Mouse (Mus musculus): ENCODE measurements around the gene Pbrm1. TPM values are rescaled to one million over a fixed set of nuclear protein-coding genes. Genes with fewer than 3 reads are reported as not detected.
A peak's percentile ranks its signal among the peaks of the same experiment; 100 is the strongest.

Gene Pbrm1
- polyA plus RNA-seq, 1 experiment from 2014 or later: 33.1 TPM

DNA sequence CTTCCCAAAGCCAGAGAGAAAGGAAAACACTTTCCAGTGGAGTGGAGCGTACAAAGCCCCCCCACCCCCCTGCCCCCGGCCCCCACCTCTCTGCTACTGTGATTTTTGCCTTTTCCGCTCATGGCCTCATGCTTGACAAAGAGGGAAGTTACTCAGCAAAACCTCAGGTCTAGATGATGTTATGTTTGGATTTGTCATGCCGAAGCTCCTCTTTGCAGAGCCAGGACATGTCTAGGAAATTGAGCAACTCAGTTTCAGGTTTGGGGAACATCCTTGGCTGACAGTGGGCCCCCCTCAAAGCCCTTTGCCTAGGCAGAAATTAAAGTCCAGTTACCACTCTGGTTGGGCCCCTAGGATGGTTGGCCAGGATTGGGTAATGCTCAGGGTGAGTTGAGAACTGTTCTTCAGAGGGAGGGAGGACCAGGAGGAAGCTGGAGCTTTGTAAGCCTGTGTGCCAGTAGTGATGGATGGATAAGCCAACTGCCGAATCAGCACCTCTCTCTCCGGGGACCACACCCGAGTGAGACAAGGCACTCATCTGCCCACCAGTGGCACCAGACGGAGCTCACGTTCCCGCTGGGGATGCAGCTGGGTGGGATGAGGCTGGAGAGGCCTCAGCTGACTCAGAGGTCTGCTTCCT is 147.2 kb downstream of the Pbrm1 start:
- Histone ChIP-seq H3K4me1 (replicated peaks; ENCODE audit: control insufficient read depth, insufficient read depth, low read length) (no peaks in the 10 kb centered on the region), H3K4me2 (replicated peaks; ENCODE audit: low read depth) (0 out of 2 replicates have a peak overlapping the region, but pooled peaks have one; percentile 35), H3K36me3 (ENCODE audit: control insufficient read depth, insufficient read depth) (peaks cover 3% of the 10 kb centered on the region), H3K4me3 (ENCODE audit: low read depth, low read length) (no peak overlapping the region), H3K27ac (ENCODE audit: low read depth, low read length) (no peak overlapping the region), H3K27me3 (replicated peaks; ENCODE audit: control insufficient read depth, insufficient read depth, low read length) (no peaks in the 10 kb centered on the region), H3K9me3 (ENCODE audit: control insufficient read depth) (no peaks in the 10 kb centered on the region), H3K9ac (ENCODE audit: low read depth, low read length) (no peak overlapping the region)
- ATAC-seq: no peak; the same call in 1 of the 2 replicates
- WGBS: 46% methylated on average over 10 of the region's 10 CpGs
- no peak for TF ChIP-seq CTCF (IDR thresholded peaks at IDR 0.05; ENCODE audit: low read depth)

DNA sequence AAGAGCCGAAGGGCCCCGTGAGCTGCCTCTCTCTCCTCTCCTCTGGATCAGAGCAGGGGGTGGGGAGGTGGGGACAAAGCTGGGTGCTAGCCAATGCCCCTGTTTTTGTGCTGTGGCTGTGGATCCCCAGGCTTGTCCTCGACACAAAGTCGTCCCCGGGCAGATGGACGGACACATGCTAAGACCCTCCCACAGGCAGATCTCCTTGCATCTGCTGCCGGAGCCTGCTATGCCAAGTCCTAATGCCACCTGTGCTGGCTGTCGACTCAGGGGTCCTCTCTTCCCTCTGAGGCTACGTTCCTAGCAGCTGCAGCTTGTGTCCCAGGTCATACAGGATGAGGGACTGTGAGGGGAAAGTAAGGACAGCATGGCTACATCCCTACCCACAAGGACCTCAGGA is 147.9 kb downstream of the Pbrm1 start:
- Histone ChIP-seq H3K4me2 (replicated peaks; ENCODE audit: low read depth) (peak overlapping the region; percentile 35; the same call in 1 of the 2 replicates), H3K4me3 (ENCODE audit: low read depth, low read length) (0 out of 2 replicates have a peak overlapping the region, but pooled peaks have one; percentile 1), H3K9ac (ENCODE audit: low read depth, low read length) (0 out of 2 replicates have a peak overlapping the region, but pooled peaks have one; percentile 7), H3K4me1 (replicated peaks; ENCODE audit: control insufficient read depth, insufficient read depth, low read length) (no peaks in the 10 kb centered on the region), H3K9me3 (ENCODE audit: control insufficient read depth) (no peaks in the 10 kb centered on the region), H3K36me3 (ENCODE audit: control insufficient read depth, insufficient read depth) (peaks cover 10% of the 10 kb centered on the region), H3K27me3 (replicated peaks; ENCODE audit: control insufficient read depth, insufficient read depth, low read length) (no peaks in the 10 kb centered on the region), H3K27ac (ENCODE audit: low read depth, low read length) (no peak overlapping the region)
- ATAC-seq: no peak
- TF ChIP-seq CTCF (IDR thresholded peaks at IDR 0.05; ENCODE audit: low read depth): no peak
- WGBS: 59% methylated on average over 9 of the region's 9 CpGs

DNA sequence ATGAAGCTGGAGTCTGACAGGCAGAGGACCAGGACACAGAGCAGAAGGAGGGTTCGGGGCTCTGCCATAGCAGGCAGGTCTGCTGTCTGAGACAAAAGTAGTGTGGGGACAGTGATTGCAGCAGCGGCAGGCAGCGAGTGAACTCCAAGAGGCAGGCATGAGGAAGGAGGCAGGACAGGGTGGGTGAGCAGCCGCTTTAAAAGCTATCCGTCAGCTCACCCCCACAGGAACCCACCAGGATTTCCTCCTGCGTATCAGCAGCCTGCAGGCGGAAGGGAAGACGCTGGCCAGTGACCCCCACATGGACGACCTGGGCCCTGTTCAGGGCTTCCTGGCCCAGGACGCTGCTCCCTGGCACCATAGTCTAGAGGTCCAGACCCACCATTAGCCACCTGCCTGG is 149.5 kb downstream of the Pbrm1 start, which contains the start of gene Stab1:
Gene Stab1 (minus strand): TSS at position 217 of the 400 bp plus-strand sequence.
- H3K27me3 ChIP-seq (replicated peaks; ENCODE audit: control insufficient read depth, insufficient read depth, low read length): no peaks in the 10 kb centered on the region
- H3K27ac ChIP-seq (ENCODE audit: low read depth, low read length): peak within 1 kb of the TSS; percentile 36; the same call in 1 of the 2 replicates
- no peak for TF ChIP-seq CTCF (IDR thresholded peaks at IDR 0.05; ENCODE audit: low read depth)
- no peaks in the 10 kb centered on the region for H3K9me3 ChIP-seq (ENCODE audit: control insufficient read depth)
- H3K4me2 ChIP-seq (replicated peaks; ENCODE audit: low read depth): peak within 1 kb of the TSS; percentile 35
- no peaks in the 10 kb centered on the region for H3K4me1 ChIP-seq (replicated peaks; ENCODE audit: control insufficient read depth, insufficient read depth, low read length)
- H3K4me3 ChIP-seq (ENCODE audit: low read depth, low read length): peak within 1 kb of the TSS; percentile 3; the same call in 1 of the 2 replicates
- ATAC-seq: no peak
- WGBS: 35% methylated on average over 10 of the region's 10 CpGs
- H3K9ac ChIP-seq (ENCODE audit: low read depth, low read length): no peak within 1 kb of the TSS
- H3K36me3 ChIP-seq (ENCODE audit: control insufficient read depth, insufficient read depth): peaks cover 26% of the 10 kb centered on the region

DNA sequence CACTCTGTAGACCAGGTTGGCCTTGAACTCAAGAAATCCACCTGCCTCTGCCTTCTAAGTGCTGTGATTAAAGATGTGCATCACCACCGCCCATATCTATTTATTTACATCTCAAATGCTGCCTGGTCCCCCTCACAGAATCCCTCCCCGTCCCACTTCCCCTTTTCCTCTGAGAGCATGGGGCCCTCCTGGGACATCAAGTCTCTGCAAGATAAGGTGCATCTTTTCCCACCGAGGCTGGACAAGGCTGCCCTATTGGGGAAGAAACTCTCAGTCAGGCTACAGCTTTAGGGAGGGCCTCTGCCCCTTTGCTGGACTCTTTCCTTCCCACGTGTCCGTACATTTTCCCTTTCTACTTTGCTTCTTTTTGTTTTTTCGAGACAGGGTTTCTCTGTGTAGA is 150.6 kb downstream of the Pbrm1 start:
- TF ChIP-seq CTCF (IDR thresholded peaks at IDR 0.05; ENCODE audit: low read depth): no peak
- Histone ChIP-seq H3K27me3 (replicated peaks; ENCODE audit: control insufficient read depth, insufficient read depth, low read length) (no peaks in the 10 kb centered on the region), H3K9me3 (ENCODE audit: control insufficient read depth) (no peaks in the 10 kb centered on the region), H3K4me2 (replicated peaks; ENCODE audit: low read depth) (no peak overlapping the region), H3K4me3 (ENCODE audit: low read depth, low read length) (no peak overlapping the region), H3K27ac (ENCODE audit: low read depth, low read length) (no peak overlapping the region), H3K9ac (ENCODE audit: low read depth, low read length) (no peak overlapping the region), H3K36me3 (ENCODE audit: control insufficient read depth, insufficient read depth) (peaks cover 37% of the 10 kb centered on the region), H3K4me1 (replicated peaks; ENCODE audit: control insufficient read depth, insufficient read depth, low read length) (no peaks in the 10 kb centered on the region)
- ATAC-seq: no peak
- WGBS: 68% methylated on average over 6 of the region's 6 CpGs

DNA sequence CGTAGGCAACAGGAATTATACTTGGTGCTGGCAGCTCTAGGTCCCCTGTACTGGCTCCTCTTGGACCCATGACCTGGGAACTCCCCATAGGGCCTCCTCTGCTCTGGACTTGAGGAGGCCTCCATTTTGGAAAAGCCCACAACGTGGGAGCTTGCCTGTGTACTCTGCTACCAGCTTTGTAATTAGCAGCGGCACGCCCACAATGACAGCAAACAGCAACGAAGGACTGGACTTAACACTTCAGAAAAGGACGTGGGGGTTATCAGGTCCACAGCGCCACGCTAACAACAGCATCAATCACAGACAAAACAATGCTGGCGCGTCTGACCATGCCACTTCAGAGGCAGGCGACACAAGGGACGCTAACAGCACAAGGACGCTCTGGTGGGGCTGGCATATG is 152.0 kb downstream of the Pbrm1 start:
- no peak overlapping the region for H3K4me2 ChIP-seq (replicated peaks; ENCODE audit: low read depth)
- H3K4me3 ChIP-seq (ENCODE audit: low read depth, low read length): no peak overlapping the region
- no peaks in the 10 kb centered on the region for H3K27me3 ChIP-seq (replicated peaks; ENCODE audit: control insufficient read depth, insufficient read depth, low read length)
- 78% methylated on average over 13 of the region's 13 CpGs for WGBS
- TF ChIP-seq CTCF (IDR thresholded peaks at IDR 0.05; ENCODE audit: low read depth): no peak
- H3K9ac ChIP-seq (ENCODE audit: low read depth, low read length): no peak overlapping the region
- H3K36me3 ChIP-seq (ENCODE audit: control insufficient read depth, insufficient read depth): peaks cover 51% of the 10 kb centered on the region
- no peaks in the 10 kb centered on the region for H3K4me1 ChIP-seq (replicated peaks; ENCODE audit: control insufficient read depth, insufficient read depth, low read length)
- H3K27ac ChIP-seq (ENCODE audit: low read depth, low read length): no peak overlapping the region
- ATAC-seq: no peak
- no peaks in the 10 kb centered on the region for H3K9me3 ChIP-seq (ENCODE audit: control insufficient read depth)

Other genes with a start within 250 kb of the Pbrm1 start
- 17.5 and 18.0 TPM in 2 replicates for gene Tmem110, start 193.5 kb upstream of the Pbrm1 start, polyA plus RNA-seq (2015; fragmentation: Nextera tagmentation; extraction: Ambion mirVana)
- gene Mustn1, start 139.9 kb upstream of the Pbrm1 start, polyA plus RNA-seq (2015; fragmentation: Nextera tagmentation; extraction: Ambion mirVana): 24.7 and 27.2 TPM in 2 replicates
- gene Itih4, start 132.7 kb upstream of the Pbrm1 start, polyA plus RNA-seq (2015; fragmentation: Nextera tagmentation; extraction: Ambion mirVana): 0.16 TPM in 1 of 2 replicates, not detected in the other
- 3.9 and 4.7 TPM in 2 replicates for gene Itih3, start 95.4 kb upstream of the Pbrm1 start, polyA plus RNA-seq (2015; fragmentation: Nextera tagmentation; extraction: Ambion mirVana)
- gene Itih1, start 75.8 kb upstream of the Pbrm1 start, polyA plus RNA-seq (2015; fragmentation: Nextera tagmentation; extraction: Ambion mirVana): not detected in 2 replicates
- 2.9 and 3.0 TPM in 2 replicates for gene Nek4, start 67.8 kb upstream of the Pbrm1 start, polyA plus RNA-seq (2015; fragmentation: Nextera tagmentation; extraction: Ambion mirVana)
- gene Glt8d1, start 17.7 kb upstream of the Pbrm1 start, polyA plus RNA-seq (2015; fragmentation: Nextera tagmentation; extraction: Ambion mirVana): 18.2 and 21.6 TPM in 2 replicates
- gene Spcs1, start 17.5 kb upstream of the Pbrm1 start, polyA plus RNA-seq (2015; fragmentation: Nextera tagmentation; extraction: Ambion mirVana): 434 and 465 TPM in 2 replicates
- 53.5 and 59.6 TPM in 2 replicates for gene Gnl3, start within 50 bp of the Pbrm1 start, polyA plus RNA-seq (2015; fragmentation: Nextera tagmentation; extraction: Ambion mirVana)
- 127 and 132 TPM in 2 replicates for gene Smim4, start 109.8 kb downstream of the Pbrm1 start, polyA plus RNA-seq (2015; fragmentation: Nextera tagmentation; extraction: Ambion mirVana)
- gene Nt5dc2, start 111.9 kb downstream of the Pbrm1 start, polyA plus RNA-seq (2015; fragmentation: Nextera tagmentation; extraction: Ambion mirVana): 31.2 and 34.9 TPM in 2 replicates
- 20.6 and 23.1 TPM in 2 replicates for gene Stab1, start 149.5 kb downstream of the Pbrm1 start, polyA plus RNA-seq (2015; fragmentation: Nextera tagmentation; extraction: Ambion mirVana)
- gene Tnnc1, start 189.2 kb downstream of the Pbrm1 start, polyA plus RNA-seq (2015; fragmentation: Nextera tagmentation; extraction: Ambion mirVana): 1.4 and 1.6 TPM in 2 replicates
- gene Nisch, start 197.8 kb downstream of the Pbrm1 start, polyA plus RNA-seq (2015; fragmentation: Nextera tagmentation; extraction: Ambion mirVana): 74.1 and 78.8 TPM in 2 replicates
- gene Sema3g, start 198.7 kb downstream of the Pbrm1 start, polyA plus RNA-seq (2015; fragmentation: Nextera tagmentation; extraction: Ambion mirVana): 0.61 and 0.74 TPM in 2 replicates
- 8.6 and 10.3 TPM in 2 replicates for gene Phf7, start 232.2 kb downstream of the Pbrm1 start, polyA plus RNA-seq (2015; fragmentation: Nextera tagmentation; extraction: Ambion mirVana)
- 20.7 and 22.4 TPM in 2 replicates for gene Bap1, start 232.3 kb downstream of the Pbrm1 start, polyA plus RNA-seq (2015; fragmentation: Nextera tagmentation; extraction: Ambion mirVana)

Measured in intestine, postnatal 0 days (tissue).